Comparison of ENCODE assay signal across 13 mouse cellular contexts in genomic region chr11:80067558-80067957, GRCm38 (mm10). TPM values are rescaled to one million over a fixed set of nuclear protein-coding genes. Genes with fewer than 3 reads are reported as not detected.
DNase-seq lines count a peak whose midpoint lies in the region; TF ChIP-seq lines count a peak whose summit lies in the region.
"Had no signal": no experiment of that assay in that cellular context is flagged by ENCODE, and none has a peak within 500 bp of the region (broad histone marks: within the 10 kb centered on the region; RNA-seq: fewer than 3 reads in every experiment).

No protein-coding gene starts in this region.

- WGBS in kidney, adult 2 months: 56% methylated on average over 5 of the region's 5 CpGs
- 67% methylated on average over 5 of the region's 5 CpGs for WGBS in small intestine, adult 2 months

- H3K36me3 ChIP-seq in kidney, adult 2 months (ENCODE audit: control insufficient read depth, insufficient read depth, low read length): no peaks in the 10 kb centered on the region
- H3K36me3 ChIP-seq in small intestine, adult 2 months (ENCODE audit: control insufficient read depth, insufficient read depth, low read length): peaks cover 8% of the 10 kb centered on the region

- 0 out of 2 replicates have a peak overlapping the region, but pooled peaks have one; percentile 22 for H3K27ac ChIP-seq in kidney, adult 2 months (ENCODE audit: insufficient read depth, low read depth, low read length)
- H3K27ac ChIP-seq in small intestine, adult 2 months (ENCODE audit: insufficient read depth, low read depth, low read length): peak overlapping the region; percentile 46; the same call in 1 of the 2 replicates
- H3K27ac ChIP-seq: midbrain, embryonic 10.5 days had no signal

- TF ChIP-seq POLR2A in kidney, adult 2 months (IDR thresholded peaks at IDR 0.05; ENCODE audit: low read depth, low read length): no peak
- TF ChIP-seq POLR2A in small intestine, adult 2 months (IDR thresholded peaks at IDR 0.05; ENCODE audit: low read depth, low read length): no peak

- DNase-seq in kidney, adult 2 months: no peak
- DNase-seq in kidney, postnatal 14 days: no peak
- DNase-seq in B cell, adult 2 months: peak; percentile 59 to 65
- DNase-seq in induced T-regulatory cell, adult 2 months (ENCODE audit: low read depth): peak; percentile 70
- DNase-seq in left cerebral cortex, adult 8-10 months (ENCODE audit: low spot score in 2 of 2): no peak
- no peak for DNase-seq in cerebellum, postnatal 14 days
- no peak for DNase-seq in gastrocnemius, adult 8-10 months (ENCODE audit: low spot score in 2 of 2)
- DNase-seq: cerebellum, postnatal 36 days; gastrocnemius, postnatal 10 days; heart, postnatal 14 days; kidney, adult 18-20 months had no signal

- H3K4me1 ChIP-seq in kidney, adult 2 months (ENCODE audit: control insufficient read depth, insufficient read depth, low read length): no peaks in the 10 kb centered on the region
- peaks cover 6% of the 10 kb centered on the region; the same call in 1 of the 2 replicates for H3K4me1 ChIP-seq in small intestine, adult 2 months (ENCODE audit: control insufficient read depth, insufficient read depth, insufficient read length, low read length)
- H3K4me1 ChIP-seq: midbrain, embryonic 10.5 days had no signal

- H3K4me3 ChIP-seq in kidney, adult 2 months (ENCODE audit: insufficient read depth, low read depth, low read length): no peak overlapping the region
- no peak overlapping the region for H3K4me3 ChIP-seq in small intestine, adult 2 months (ENCODE audit: low read depth, low read length)
- H3K4me3 ChIP-seq: midbrain, embryonic 10.5 days had no signal

- H3K27me3 ChIP-seq in kidney, adult 2 months (replicated peaks; ENCODE audit: control insufficient read depth, insufficient read depth, low read length): no peaks in the 10 kb centered on the region
- no peaks in the 10 kb centered on the region for H3K27me3 ChIP-seq in small intestine, adult 2 months (ENCODE audit: control insufficient read depth, insufficient read depth, low read length)

- TF ChIP-seq CTCF in kidney, adult 2 months (conservative IDR thresholded peaks at IDR 0.05; ENCODE audit: insufficient read depth, insufficient read length, low read depth, low read length): no peak
- TF ChIP-seq CTCF in small intestine, adult 2 months (IDR thresholded peaks at IDR 0.05; ENCODE audit: extremely low read depth, insufficient read length, insufficient replicate concordance, low read depth, low read length): no peak

RNA-seq across cellular contexts. Expression of gene Crlf3, which starts 13.2 kb away (rescaled TPM):
- 7.5 and 9.2 TPM in 2 replicates for polyA plus RNA-seq in kidney, adult 2 months (2012; rRNA removed)
- polyA plus RNA-seq in small intestine, adult 2 months (2012; rRNA removed): 3.7 and 9.4 TPM in 2 replicates
- 10 to 100 TPM; 16.1 to 23.6 (median 21.1) TPM for total RNA-seq in left cerebral cortex, adult 8-10 months (2022)
- 1 to 10 TPM; 3.7 to 4.2 (median 4.1) TPM for total RNA-seq in gastrocnemius, adult 8-10 months (2022)

RNA-seq across cellular contexts. Expression of gene Atad5, which starts 21.6 kb away (rescaled TPM):
- 0.22 and 0.25 TPM in 2 replicates for polyA plus RNA-seq in kidney, adult 2 months (2012; rRNA removed)
- 0.10 and 0.18 TPM in 2 replicates for polyA plus RNA-seq in small intestine, adult 2 months (2012; rRNA removed)
- 1 to 10 TPM; 3.4 to 4.9 (median 3.6) TPM for total RNA-seq in left cerebral cortex, adult 8-10 months (2022)
- under 1 TPM; 0.51 to 0.73 (median 0.71) TPM for total RNA-seq in gastrocnemius, adult 8-10 months (2022)

Comparison
In these comparisons a context has a peak if more than half of its experiments do, and no peak if none do; other contexts are left out.
1. DNase-seq: peak in B cell, adult 2 months (2 of 2) and induced T-regulatory cell, adult 2 months (single experiment); none in kidney, adult 2 months (single experiment), kidney, postnatal 14 days (single experiment), left cerebral cortex, adult 8-10 months (0 of 2), cerebellum, postnatal 14 days (0 of 2) and gastrocnemius, adult 8-10 months (0 of 2).